Mouse (Mus musculus) olfactory bulb, adult 2 months (tissue): ENCODE measurements around the gene Tes3-ps. TPM values are rescaled to one million over a fixed set of nuclear protein-coding genes. Genes with fewer than 3 reads are reported as not detected.

Experiments
- H3K27ac ChIP-seq: fragments of 200-500 bp; 2 replicates; pipeline ENCODE4 v1.5.1; 2012; ENCODE audit warnings: low read depth, low read length; ENCODE audit not compliant: insufficient read depth
- H3K4me1 ChIP-seq: fragments of 200-500 bp; 2 replicates; pipeline ENCODE4 v1.6.1; 2012; ENCODE audit warnings: low read length; ENCODE audit not compliant: control insufficient read depth, insufficient read depth
- H3K4me3 ChIP-seq: fragments of 200-500 bp; 2 replicates; pipeline ENCODE4 v1.5.1; 2012; ENCODE audit warnings: mild to moderate bottlenecking, low read depth, low read length, moderate library complexity; ENCODE audit not compliant: insufficient read depth
- CTCF ChIP-seq: fragments of 200-500 bp; IDR thresholded peaks from 2 replicates; pipeline ENCODE4 v1.5.1; 2012; ENCODE audit warnings: low read depth, mild to moderate bottlenecking, low read length, moderate library complexity; ENCODE audit not compliant: insufficient read depth
- POLR2A ChIP-seq: fragments of 200-500 bp; IDR thresholded peaks from 2 replicates; pipeline ENCODE4 v1.6.1; 2012; ENCODE audit warnings: mild to moderate bottlenecking, low read depth, low read length, moderate library complexity; ENCODE audit not compliant: insufficient read depth
- WGBS: fragments of 180-500 bp; shearing (Covaris S2); methylation state at CpG from one replicate; pipeline ENCODE4 v1.1.7; 2018; 5-methylcytosine and 5-hydroxymethylcytosine counted together
- polyA plus RNA-seq: library from polyadenylated mRNA; stranded (reverse); fragments of >200 nt; gene quantifications from 2 replicates; pipeline ENCODE4 v1.2.4, GENCODE M21; 2012; ENCODE audit warnings: low replicate concordance; ENCODE audit not compliant: missing spikeins, insufficient read depth, insufficient read length

Tes3-ps gene
- polyA plus RNA-seq, 1 experiment, result not detected

GRCm38 (mm10) chr13:49479399-49479798 lies 13.7 kb upstream of the Tes3-ps start:
- Histone ChIP-seq H3K4me1 (no peaks in the 10 kb centered on the region), H3K4me3 (no peak overlapping the region), H3K27ac (no peak overlapping the region)
- TF ChIP-seq CTCF, result no peak
- no peak for TF ChIP-seq POLR2A
- 75% methylated on average over 4 of the region's 4 CpGs for WGBS

GRCm38 (mm10) chr13:49480057-49480456 lies 13.1 kb upstream of the Tes3-ps start:
- WGBS, result 38% methylated on average over 2 of the region's 2 CpGs
- no peak for TF ChIP-seq CTCF
- TF ChIP-seq POLR2A, result no peak
- no peaks in the 10 kb centered on the region for H3K4me1 ChIP-seq
- no peak overlapping the region for H3K4me3 ChIP-seq
- H3K27ac ChIP-seq, result no peak overlapping the region

- TF ChIP-seq CTCF (no peak), POLR2A (no peak)
- Histone ChIP-seq H3K4me3 (no peak overlapping the region), H3K27ac (no peak overlapping the region), H3K4me1 (no peaks in the 10 kb centered on the region)
- 38% methylated on average over 5 of the region's 5 CpGs for WGBS
Measured at GRCm38 (mm10) chr13:49480551-49480950, 12.6 kb upstream of the Tes3-ps start.

- H3K27ac ChIP-seq, result no peak overlapping the region
- no peak overlapping the region for H3K4me3 ChIP-seq
- no peaks in the 10 kb centered on the region for H3K4me1 ChIP-seq
- WGBS, result 92% methylated on average over 5 of the region's 5 CpGs
- TF ChIP-seq CTCF (no peak), POLR2A (no peak)
Measured at GRCm38 (mm10) chr13:49485388-49485787, 7.7 kb upstream of the Tes3-ps start.

- no peak within 1 kb of the TSS for H3K27ac ChIP-seq
- no peaks in the 10 kb centered on the region for H3K4me1 ChIP-seq
- no peak within 1 kb of the TSS for H3K4me3 ChIP-seq
- no peak for TF ChIP-seq CTCF
- no peak for TF ChIP-seq POLR2A
- WGBS, result 39% methylated on average over 4 of the region's 4 CpGs
Measured at GRCm38 (mm10) chr13:49504510-49504909, 11.4 kb downstream of the Tes3-ps start, which contains the start of gene Ecm2. Gene Ecm2, plus strand, starts transcription at chr13:49504810.

GRCm38 (mm10) chr13:49505776-49506175 lies 12.7 kb downstream of the Tes3-ps start:
- Histone ChIP-seq H3K4me1 (no peaks in the 10 kb centered on the region), H3K4me3 (no peak overlapping the region), H3K27ac (no peak overlapping the region)
- 91% methylated on average over 4 of the region's 4 CpGs for WGBS
- TF ChIP-seq CTCF (no peak), POLR2A (no peak)

- TF ChIP-seq CTCF (no peak), POLR2A (no peak)
- no peak overlapping the region for H3K27ac ChIP-seq
- WGBS, result 37% methylated on average over 3 of the region's 3 CpGs
- no peak overlapping the region for H3K4me3 ChIP-seq
- no peaks in the 10 kb centered on the region for H3K4me1 ChIP-seq
Measured at GRCm38 (mm10) chr13:49507176-49507575, 14.1 kb downstream of the Tes3-ps start.

- 54% methylated on average over 2 of the region's 2 CpGs for WGBS
- no peaks in the 10 kb centered on the region for H3K4me1 ChIP-seq
Measured at GRCm38 (mm10) chr13:49518761-49519160, 25.6 kb downstream of the Tes3-ps start.

GRCm38 (mm10) chr13:49526235-49526634 lies 33.1 kb downstream of the Tes3-ps start:
- Histone ChIP-seq H3K4me3 (no peak overlapping the region), H3K4me1 (no peaks in the 10 kb centered on the region), H3K27ac (no peak overlapping the region)
- 88% methylated on average over 2 of the region's 2 CpGs for WGBS
- no peak for TF ChIP-seq CTCF
- no peak for TF ChIP-seq POLR2A

More at GRCm38 (mm10) chr13:49518761-49519160, 25.6 kb downstream of the Tes3-ps start:
- no peak for TF ChIP-seq CTCF
- no peak for TF ChIP-seq POLR2A
- H3K4me3 ChIP-seq, result no peak overlapping the region
- no peak overlapping the region for H3K27ac ChIP-seq

GRCm38 (mm10) chr13:49530636-49531035 lies 37.5 kb downstream of the Tes3-ps start:
- WGBS, result 98% methylated on average over 4 of the region's 4 CpGs
- no peak for TF ChIP-seq POLR2A
- TF ChIP-seq CTCF, result no peak
- Histone ChIP-seq H3K27ac (no peak overlapping the region), H3K4me1 (no peaks in the 10 kb centered on the region), H3K4me3 (no peak overlapping the region)
